Mouse (Mus musculus) myocyte (in vitro differentiated cells): Measurements from ENCODE around the gene Nom1.

ENCODE experiments used
- MYOG ChIP-seq, 3 experiments: IDR thresholded peaks; one replicate each; pipeline ENCODE4 v1.6.1; 2011; ENCODE audit warnings: control low read depth in 2 of 3, low read depth in 2 of 3, mild to moderate bottlenecking in 2 of 3; ENCODE audit not compliant: insufficient read length in 2 of 3, control insufficient read depth in 1 of 3, insufficient read depth in 1 of 3
- POLR2A ChIP-seq: IDR thresholded peaks from one replicate; pipeline ENCODE4 v1.6.1; 2011; ENCODE audit warnings: low read depth, mild to moderate bottlenecking, control low read depth, moderate library complexity; ENCODE audit not compliant: insufficient read length
- SRF ChIP-seq: IDR thresholded peaks from one replicate; pipeline ENCODE4 v1.6.1; 2011; ENCODE audit warnings: low read depth; ENCODE audit not compliant: control insufficient read depth, insufficient read length

- peak; percentile 72 for TF ChIP-seq POLR2A
- TF ChIP-seq SRF, result no peak
- no peak for TF ChIP-seq MYOG (IDR thresholded peaks at IDR 0.05; ENCODE audit: control insufficient read depth in 1 of 3, insufficient read depth in 1 of 3, insufficient read length in 2 of 3, low read depth in 2 of 3)
These were observed at the start of gene Nom1 for GRCm38 (mm10) chr5:29434228-29434871.
